Mouse (Mus musculus) embryonic fibroblast, embryonic 13.5 days (primary cell): ENCODE measurements around the gene Zc3h12d. TPM values are rescaled to one million over a fixed set of nuclear protein-coding genes. Genes with fewer than 3 reads are reported as not detected.
A peak's percentile ranks its signal among the peaks of the same experiment; 100 is the strongest.

Source experiments
- H3K27ac ChIP-seq: 2 replicates; pipeline ENCODE4 v1.5.1; 2012; ENCODE audit warnings: low read length, control low read depth, inconsistent platforms; ENCODE audit not compliant: insufficient read depth
- H3K4me1 ChIP-seq: 2 replicates; pipeline ENCODE4 v1.6.1; 2011; ENCODE audit warnings: low read length; ENCODE audit not compliant: control insufficient read depth, insufficient read depth
- H3K4me3 ChIP-seq: 2 replicates; pipeline ENCODE4 v1.5.1; 2011; ENCODE audit warnings: mild to moderate bottlenecking, control low read depth, low read length; ENCODE audit not compliant: insufficient read depth
- CTCF ChIP-seq: IDR thresholded peaks from 2 replicates; pipeline ENCODE4 v1.5.1; 2011; ENCODE audit warnings: mild to moderate bottlenecking, control low read depth, low read length, moderate library complexity, borderline replicate concordance; ENCODE audit not compliant: insufficient read depth
- POLR2A ChIP-seq: IDR thresholded peaks from 2 replicates; pipeline ENCODE4 v1.6.1; 2011; ENCODE audit warnings: low read depth, mild to moderate bottlenecking, control low read depth, low read length, moderate library complexity
- polyA plus RNA-seq: library from polyadenylated mRNA; stranded (reverse); fragments of >200 nt; gene quantifications from 2 replicates; pipeline ENCODE4 v1.2.4, GENCODE M21; 2011; ENCODE audit warnings: low read depth; ENCODE audit not compliant: missing spikeins, insufficient read length

Gene Zc3h12d
- polyA plus RNA-seq: not detected in 2 replicates

DNA sequence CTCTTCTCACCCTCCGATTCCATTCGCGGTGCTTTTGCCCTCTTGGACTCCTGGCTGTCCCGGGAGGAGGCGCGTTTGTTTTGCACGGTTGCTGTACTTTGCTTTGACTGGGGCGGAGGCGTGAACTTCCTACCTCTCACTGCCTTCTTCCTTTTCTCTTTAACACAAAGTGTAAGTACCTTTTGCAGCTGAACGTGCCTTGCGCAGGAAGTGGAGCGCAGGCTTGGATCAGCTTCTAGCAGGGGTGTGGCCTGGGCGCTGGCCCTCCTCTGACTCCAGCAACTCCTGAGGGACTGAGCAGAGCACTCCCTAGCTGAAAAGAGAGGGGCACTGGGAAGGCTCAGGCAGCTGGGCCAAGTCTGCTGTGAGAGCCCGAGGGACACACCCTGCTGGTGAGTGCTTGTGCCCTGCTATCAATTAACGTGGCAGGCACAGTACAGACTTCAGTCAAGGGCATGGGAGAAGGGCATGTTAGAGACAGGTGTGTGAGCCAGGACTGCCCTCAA is at the start of gene Zc3h12d:
TSS of gene Zc3h12d (plus strand) at position 300 of the 506 bp plus-strand sequence.
- H3K4me3 ChIP-seq: 0 out of 2 replicates have a peak within 1 kb of the TSS, but pooled peaks have one; percentile 1

DNA sequence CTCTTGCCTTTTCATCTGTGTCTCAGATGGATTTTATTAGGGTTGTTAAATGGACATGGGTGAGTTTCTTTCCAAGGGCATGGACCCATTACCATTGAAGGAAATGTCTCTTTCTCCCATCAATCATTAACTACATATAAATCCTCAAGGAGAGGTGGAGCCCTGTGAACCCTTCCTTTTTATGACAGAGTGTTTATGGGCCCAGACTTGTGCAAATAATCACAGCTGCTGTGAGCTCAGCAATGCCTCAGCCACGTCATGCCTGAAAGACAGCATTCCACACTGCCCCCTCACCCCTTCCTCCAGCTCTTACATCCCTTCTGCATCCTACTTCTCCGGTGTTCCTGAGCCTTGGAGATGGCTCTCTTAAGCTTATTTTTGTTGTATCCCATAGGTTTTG is 45.0 kb upstream of the Zc3h12d start:
- no peak overlapping the region for H3K4me3 ChIP-seq
- no peaks in the 10 kb centered on the region for H3K4me1 ChIP-seq
- TF ChIP-seq CTCF (no peak), POLR2A (no peak)
- H3K27ac ChIP-seq: no peak overlapping the region

More for the DNA sequence above, at the start of gene Zc3h12d:
- Histone ChIP-seq H3K27ac (no peak within 1 kb of the TSS), H3K4me1 (no peaks in the 10 kb centered on the region)
- TF ChIP-seq POLR2A (no peak), CTCF (no peak)

DNA sequence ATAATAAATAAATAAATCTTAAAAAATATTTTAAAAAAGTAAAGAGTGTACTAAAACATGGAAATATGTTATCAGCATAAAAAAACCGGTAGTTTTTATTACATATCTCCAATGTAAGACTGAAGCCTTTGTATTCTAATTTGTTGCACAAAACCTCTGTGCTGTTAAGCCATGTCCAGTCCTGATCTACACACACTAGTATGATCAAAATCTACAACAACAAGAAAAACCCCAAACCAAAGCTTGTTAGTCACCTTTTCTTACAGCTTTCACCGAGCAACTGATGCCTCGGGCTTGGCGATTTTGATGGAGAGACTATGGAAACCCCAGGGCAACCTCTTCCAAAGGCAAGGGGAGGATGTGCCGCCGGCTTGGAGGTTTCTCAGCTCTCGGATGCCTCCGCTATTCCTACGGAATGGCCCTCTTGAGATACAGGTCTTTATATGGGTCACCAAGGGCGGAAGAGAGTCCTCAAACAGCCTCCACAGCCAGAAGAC is 40.0 kb upstream of the Zc3h12d start:
- TF ChIP-seq CTCF (no peak), POLR2A (no peak)
- Histone ChIP-seq H3K27ac (no peak overlapping the region), H3K4me1 (no peaks in the 10 kb centered on the region; the same call in 1 of the 2 replicates), H3K4me3 (peak overlapping the region; percentile 99)

DNA sequence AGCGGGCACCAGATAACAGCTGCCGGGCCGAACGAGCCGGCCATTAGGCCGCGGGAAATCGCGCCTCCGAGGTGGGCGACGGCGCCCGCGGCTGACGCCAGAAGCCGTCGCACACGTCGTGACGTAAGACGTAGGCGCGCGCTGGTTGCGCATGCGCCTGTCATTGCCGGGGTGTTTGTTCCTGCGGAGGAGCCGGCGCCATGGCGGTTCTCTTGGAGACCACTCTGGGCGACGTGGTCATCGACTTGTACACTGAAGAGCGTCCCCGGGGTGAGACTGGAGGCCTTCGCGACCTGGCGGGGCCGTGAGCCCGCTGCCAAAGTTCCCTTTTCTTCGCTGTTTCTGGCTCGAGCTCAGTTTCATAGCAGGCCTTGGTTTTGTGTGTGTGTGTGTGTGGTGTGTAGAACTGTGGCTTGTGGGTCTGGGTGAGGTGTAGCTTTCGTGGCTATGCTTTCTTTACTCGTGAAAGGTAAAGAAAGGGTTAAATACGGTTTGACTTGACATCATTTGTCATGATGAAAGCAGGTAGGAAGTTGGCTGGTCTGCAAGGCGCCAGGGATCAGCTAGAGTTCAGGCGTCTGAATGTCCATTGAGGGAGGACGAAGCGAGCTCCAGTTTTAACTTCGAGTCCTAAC is 39.4 kb upstream of the Zc3h12d start, which contains the start of the genes Ginm1 and Ppil4:
TSS of gene Ginm1 (minus strand) at position 74 of the 635 bp plus-strand sequence.
TSS of gene Ppil4 (plus strand) at position 141 of the 635 bp plus-strand sequence.
- Histone ChIP-seq H3K4me1 (no peaks in the 10 kb centered on the region; the same call in 1 of the 2 replicates), H3K4me3 (peak within 1 kb of the TSS; percentile 99), H3K27ac (no peak within 1 kb of the TSS)
- TF ChIP-seq CTCF: no peak
- TF ChIP-seq POLR2A: peak; percentile 84; the same call in 1 of the 2 replicates

DNA sequence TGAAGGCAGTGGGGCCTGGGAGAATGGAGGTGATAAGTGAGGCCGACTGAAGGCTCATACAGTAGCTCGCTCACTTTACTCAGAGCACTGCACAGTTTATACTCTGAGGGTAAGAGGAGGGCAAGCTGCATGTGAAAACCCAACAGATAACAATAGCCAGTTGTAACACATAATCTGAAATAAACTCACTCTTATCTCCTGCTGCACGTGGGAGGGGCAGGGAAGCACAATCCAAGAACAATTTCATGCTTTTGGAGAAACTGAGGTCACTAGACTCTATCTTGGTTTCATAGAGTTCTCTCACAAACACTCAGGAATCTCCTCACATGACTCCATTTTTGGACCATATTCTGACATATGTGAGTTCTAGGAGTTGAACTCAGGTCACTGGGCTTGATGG is 31.0 kb upstream of the Zc3h12d start:
- no peak overlapping the region for H3K4me3 ChIP-seq
- H3K27ac ChIP-seq: no peak overlapping the region
- no peak for TF ChIP-seq POLR2A
- no peak for TF ChIP-seq CTCF
- H3K4me1 ChIP-seq: no peaks in the 10 kb centered on the region

DNA sequence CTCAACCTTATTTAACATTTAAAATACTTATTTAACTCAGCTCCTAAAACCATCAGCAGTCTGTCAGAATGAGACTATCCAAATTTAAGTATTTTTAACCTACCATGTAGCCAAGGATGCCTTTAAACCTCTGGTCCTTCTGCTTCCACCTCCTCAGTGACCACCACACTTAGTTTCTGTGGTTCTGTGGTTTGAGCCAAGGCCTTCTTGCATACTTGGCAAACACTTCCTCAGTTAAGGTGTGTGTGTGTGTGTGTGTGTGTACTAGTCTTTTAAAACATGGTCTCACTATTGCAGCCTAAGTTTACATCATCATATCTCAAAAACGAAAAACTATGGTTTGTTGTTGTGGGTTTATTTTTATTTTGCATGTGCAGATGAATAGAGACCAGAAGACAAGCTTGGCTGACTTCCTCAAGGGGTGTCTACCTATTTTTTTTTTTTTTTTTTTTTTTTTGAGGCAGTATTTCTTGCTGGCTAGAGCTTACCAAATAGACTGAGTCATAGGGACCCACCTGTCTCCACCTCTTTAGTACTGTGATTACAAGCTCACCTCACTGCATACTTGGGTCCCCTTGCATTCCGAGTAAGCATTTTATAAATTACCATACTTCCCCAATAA is 29.6 kb upstream of the Zc3h12d start:
- TF ChIP-seq POLR2A (no peak), CTCF (no peak)
- Histone ChIP-seq H3K4me1 (no peaks in the 10 kb centered on the region), H3K4me3 (no peak overlapping the region), H3K27ac (no peak overlapping the region)

DNA sequence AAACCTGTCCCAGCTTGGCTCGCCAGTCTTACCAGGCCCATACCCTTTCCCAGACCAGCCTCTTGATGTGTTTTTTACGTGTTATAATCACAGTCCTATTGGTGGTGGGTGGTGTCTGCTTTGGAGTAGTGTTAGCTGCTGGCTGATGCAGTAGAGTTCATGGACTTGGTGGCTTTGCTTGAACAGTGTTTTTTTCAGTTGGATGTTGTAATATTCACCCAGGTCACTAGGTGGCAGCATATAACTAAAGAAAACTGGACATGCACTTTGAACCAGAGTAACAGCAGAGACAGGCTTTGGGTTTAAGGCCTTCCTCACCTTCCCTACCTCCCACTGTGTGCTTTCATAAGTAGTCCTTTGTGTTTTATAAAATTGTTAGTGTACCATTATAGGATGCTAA is 22.3 kb upstream of the Zc3h12d start:
- Histone ChIP-seq H3K4me3 (no peak overlapping the region), H3K4me1 (no peaks in the 10 kb centered on the region), H3K27ac (no peak overlapping the region)
- no peak for TF ChIP-seq POLR2A
- no peak for TF ChIP-seq CTCF

DNA sequence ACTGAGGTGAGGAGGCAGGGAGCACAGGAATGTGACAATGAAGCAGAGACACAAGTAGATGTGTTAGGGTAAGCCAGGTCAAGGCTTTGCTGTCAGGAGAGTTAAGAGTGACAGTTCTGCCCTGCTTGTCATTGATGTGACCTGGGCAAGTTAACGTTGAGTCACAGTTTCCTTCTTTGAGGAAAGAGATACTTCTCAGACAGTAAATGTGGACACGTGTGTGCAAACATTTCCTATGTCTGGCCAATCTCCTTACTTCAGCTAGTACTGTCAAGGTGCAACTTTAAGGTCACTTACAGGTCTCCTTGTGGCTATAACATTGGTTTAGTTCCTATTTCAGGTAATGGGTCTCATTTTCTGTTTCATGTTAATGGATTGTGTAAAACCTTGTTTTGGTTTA is 15.8 kb upstream of the Zc3h12d start:
- no peak overlapping the region for H3K27ac ChIP-seq
- no peak overlapping the region for H3K4me3 ChIP-seq
- no peaks in the 10 kb centered on the region for H3K4me1 ChIP-seq
- TF ChIP-seq POLR2A (no peak), CTCF (no peak)

DNA sequence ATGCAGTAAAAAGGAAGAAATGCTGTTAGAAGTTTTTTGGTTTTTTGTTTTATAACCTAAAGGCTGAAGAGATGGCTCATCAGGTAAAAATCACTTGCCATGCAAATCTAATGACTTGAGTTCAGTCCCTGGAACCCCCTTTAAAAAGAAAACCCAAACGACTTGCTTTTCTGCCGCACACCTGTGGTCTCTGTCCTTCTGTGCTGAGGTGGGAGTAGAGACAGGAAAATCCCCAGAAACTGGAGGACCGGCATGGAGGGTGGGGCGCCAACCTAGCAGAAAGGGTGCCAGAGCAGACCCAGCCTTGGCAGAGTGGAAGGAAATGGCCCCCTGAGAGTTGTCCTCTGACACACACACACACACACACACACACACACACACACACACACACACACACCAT is 13.6 kb upstream of the Zc3h12d start:
- no peak overlapping the region for H3K4me3 ChIP-seq
- no peak overlapping the region for H3K27ac ChIP-seq
- no peaks in the 10 kb centered on the region for H3K4me1 ChIP-seq
- TF ChIP-seq CTCF (no peak), POLR2A (no peak)

DNA sequence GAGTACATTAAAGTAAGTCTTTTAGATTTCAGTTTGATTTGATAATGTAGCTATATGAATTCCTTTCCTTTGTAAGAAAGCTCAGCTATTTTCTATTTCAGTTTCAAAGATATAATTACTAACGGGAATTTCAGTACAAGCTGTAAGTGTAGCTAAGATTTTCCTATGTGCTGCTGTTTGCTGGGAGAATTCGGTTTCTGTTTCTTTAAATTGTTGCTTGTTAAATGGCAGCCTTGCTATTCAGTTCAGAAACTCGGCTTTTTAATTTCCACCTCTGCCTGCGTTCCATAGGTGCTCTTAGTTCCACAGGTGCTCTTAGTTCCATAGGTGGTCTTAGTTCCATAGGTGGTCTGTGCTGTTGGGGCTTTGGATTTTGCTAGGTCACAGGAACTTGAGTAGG is 13.1 kb upstream of the Zc3h12d start:
- TF ChIP-seq CTCF: no peak
- no peak for TF ChIP-seq POLR2A
- no peaks in the 10 kb centered on the region for H3K4me1 ChIP-seq
- H3K27ac ChIP-seq: no peak overlapping the region
- no peak overlapping the region for H3K4me3 ChIP-seq
